Mouse (Mus musculus) heart, postnatal 0 days (tissue): ENCODE results near the gene Qpct. TPM values are rescaled to one million over a fixed set of nuclear protein-coding genes. Genes with fewer than 3 reads are reported as not detected.

Experiments
- ATAC-seq: fragments of 200-750 bp; cut with Nextera tagmentation; 2 replicates; pipeline ENCODE4 v1.8.0; 2017; ENCODE audit warnings: low read depth, moderate number of reproducible peaks, moderate library complexity; ENCODE audit not compliant: insufficient read depth
- DNase-seq: peaks from one replicate; pipeline ENCODE4 v3.0.0-alpha.2; 2016; ENCODE audit warnings: low spot score
- H3K27ac ChIP-seq: fragments of 300-500 bp; sonication (generic); 2 replicates; pipeline ENCODE4 v1.5.1; 2014; ENCODE audit warnings: low read depth, mild to moderate bottlenecking
- H3K27me3 ChIP-seq: fragments of 300-500 bp; sonication (generic); 2 replicates; pipeline ENCODE4 v1.6.1; 2014; ENCODE audit warnings: low read length, mixed read lengths; ENCODE audit not compliant: control insufficient read depth, insufficient read depth
- H3K36me3 ChIP-seq: fragments of 300-500 bp; sonication (generic); replicated peaks from 2 replicates; pipeline ENCODE4 v1.6.1; 2014; ENCODE audit warnings: low read length, mixed read lengths; ENCODE audit not compliant: control insufficient read depth, insufficient read depth
- H3K4me1 ChIP-seq: fragments of 300-500 bp; sonication (generic); 2 replicates; pipeline ENCODE4 v1.6.1; 2014; ENCODE audit warnings: antibody characterized with exemption; ENCODE audit not compliant: control insufficient read depth, insufficient read depth
- H3K4me2 ChIP-seq: fragments of 300-500 bp; sonication (generic); 2 replicates; pipeline ENCODE4 v1.6.1; 2014; ENCODE audit warnings: low read depth, mild to moderate bottlenecking, low read length, moderate library complexity
- H3K4me3 ChIP-seq: fragments of 300-500 bp; sonication (generic); 2 replicates; pipeline ENCODE4 v1.5.1; 2014; ENCODE audit warnings: low read depth, low read length
- H3K9ac ChIP-seq: fragments of 300-500 bp; sonication (generic); replicated peaks from 2 replicates; pipeline ENCODE4 v1.6.1; 2014; ENCODE audit warnings: low read depth, low read length, mixed read lengths
- H3K9me3 ChIP-seq: fragments of 300-500 bp; sonication (generic); replicated peaks from 2 replicates; pipeline ENCODE4 v1.6.1; 2016; ENCODE audit warnings: low read length; ENCODE audit not compliant: control insufficient read depth
- CTCF ChIP-seq: IDR thresholded peaks from 2 replicates; pipeline ENCODE4 v1.5.1; 2016; ENCODE audit warnings: antibody characterized with exemption, control low read depth, low read depth
- EP300 ChIP-seq: IDR thresholded peaks from 2 replicates; pipeline ENCODE4 v1.6.1; 2016; ENCODE audit warnings: antibody characterized with exemption, low read depth
- WGBS: fragments of 180-500 bp; shearing (Covaris S2); extraction: QIAGEN DNeasy Blood & Tissue Kit; methylation state at CpG from one replicate; pipeline ENCODE4 v1.1.7; 2014; 5-methylcytosine and 5-hydroxymethylcytosine counted together
- polyA plus RNA-seq: library from polyadenylated mRNA; unstranded; fragments of >200 nt; fragmentation: Nextera tagmentation; extraction: Ambion mirVana; gene quantifications from 2 replicates; pipeline ENCODE4 v1.2.1, GENCODE M21; 2015
- total RNA-seq: library from RNA; depleted of rRNA; stranded (reverse); fragments of >200 nt; gene quantifications from 2 replicates; pipeline ENCODE4 v1.2.3, GENCODE M21; 2014; ENCODE audit warnings: low replicate concordance

Gene Qpct
- total and polyA plus RNA-seq, 2 experiments from 2014 or later = 21.2 to 26.3 TPM

- 0 out of 2 replicates have a peak, but pooled peaks cover 3% of the 10 kb centered on the region for H3K4me1 ChIP-seq
- H3K4me3 ChIP-seq = no peak overlapping the region
- no peaks in the 10 kb centered on the region for H3K36me3 ChIP-seq
- TF ChIP-seq EP300 (no peak), CTCF (no peak)
- WGBS = 69% methylated on average over 5 of the region's 5 CpGs
- H3K9me3 ChIP-seq = no peaks in the 10 kb centered on the region
- H3K9ac ChIP-seq = no peak overlapping the region
- H3K4me2 ChIP-seq = no peak overlapping the region
- no peak overlapping the region for H3K27ac ChIP-seq
- DNase-seq = no peak
- no peaks in the 10 kb centered on the region for H3K27me3 ChIP-seq
- no peak for ATAC-seq
These were observed 8.5 kb downstream of the Qpct start for GRCm38 (mm10) chr17:79060221-79060620.

- Histone ChIP-seq H3K9ac (no peak overlapping the region), H3K9me3 (no peaks in the 10 kb centered on the region), H3K27me3 (no peaks in the 10 kb centered on the region), H3K4me1 (no peaks in the 10 kb centered on the region), H3K36me3 (no peaks in the 10 kb centered on the region), H3K4me2 (no peak overlapping the region), H3K4me3 (no peak overlapping the region), H3K27ac (no peak overlapping the region)
- WGBS = 45% methylated on average over 1 of the region's 1 CpGs
- no peak for TF ChIP-seq CTCF
- TF ChIP-seq EP300 = no peak
- DNase-seq (no peak), ATAC-seq (no peak)
These were observed 12.5 kb downstream of the Qpct start for GRCm38 (mm10) chr17:79064250-79064649.

GRCm38 (mm10) chr17:79068581-79068980 is 16.9 kb downstream of the Qpct start:
- TF ChIP-seq CTCF (no peak), EP300 (no peak)
- Histone ChIP-seq H3K4me2 (no peak overlapping the region), H3K9ac (no peak overlapping the region), H3K9me3 (no peaks in the 10 kb centered on the region), H3K27ac (peak overlapping the region; percentile 15; the same call in 1 of the 2 replicates), H3K36me3 (no peaks in the 10 kb centered on the region), H3K27me3 (no peaks in the 10 kb centered on the region), H3K4me1 (no peaks in the 10 kb centered on the region), H3K4me3 (no peak overlapping the region)
- WGBS = 78% methylated on average over 7 of the region's 7 CpGs
- DNase-seq (no peak), ATAC-seq (no peak)

- DNase-seq = no peak
- H3K9me3 ChIP-seq = no peaks in the 10 kb centered on the region
- H3K4me1 ChIP-seq = no peaks in the 10 kb centered on the region
- no peak for ATAC-seq
- no peak overlapping the region for H3K4me2 ChIP-seq
- 69% methylated on average over 4 of the region's 4 CpGs for WGBS
- peak overlapping the region; percentile 15; the same call in 1 of the 2 replicates for H3K27ac ChIP-seq
- no peaks in the 10 kb centered on the region for H3K36me3 ChIP-seq
- no peak for TF ChIP-seq CTCF
- H3K9ac ChIP-seq = no peak overlapping the region
- no peak overlapping the region for H3K4me3 ChIP-seq
- H3K27me3 ChIP-seq = no peaks in the 10 kb centered on the region
These were observed 17.3 kb downstream of the Qpct start for GRCm38 (mm10) chr17:79069019-79069418.

- no peak for TF ChIP-seq CTCF
- TF ChIP-seq EP300 = no peak
- no peak overlapping the region for H3K27ac ChIP-seq
- no peak for DNase-seq
- H3K9me3 ChIP-seq = no peaks in the 10 kb centered on the region
- no peak overlapping the region for H3K9ac ChIP-seq
- H3K4me3 ChIP-seq = no peak overlapping the region
- H3K4me2 ChIP-seq = no peak overlapping the region
- no peaks in the 10 kb centered on the region for H3K36me3 ChIP-seq
- WGBS = 77% methylated on average over 14 of the region's 14 CpGs
- no peak for ATAC-seq
- no peaks in the 10 kb centered on the region for H3K27me3 ChIP-seq
- H3K4me1 ChIP-seq = no peaks in the 10 kb centered on the region
These were observed 18.2 kb downstream of the Qpct start for GRCm38 (mm10) chr17:79069766-79070480.

GRCm38 (mm10) chr17:79071951-79072350 is 20.2 kb downstream of the Qpct start:
- Histone ChIP-seq H3K9me3 (no peaks in the 10 kb centered on the region), H3K27me3 (no peaks in the 10 kb centered on the region), H3K9ac (no peak overlapping the region), H3K4me1 (no peaks in the 10 kb centered on the region), H3K4me3 (no peak overlapping the region), H3K4me2 (no peak overlapping the region), H3K36me3 (no peaks in the 10 kb centered on the region), H3K27ac (no peak overlapping the region)
- TF ChIP-seq EP300 (no peak), CTCF (no peak)
- DNase-seq = no peak
- WGBS = 81% methylated on average over 11 of the region's 11 CpGs
- no peak for ATAC-seq
